ENCODE assay signal across 23 mouse cellular contexts in genomic region chr10:39547369-39548074, GRCm38 (mm10).
A peak's percentile ranks its signal among the peaks of the same experiment; 100 is the strongest.
DNase-seq lines count a peak whose midpoint lies in the region; ATAC-seq and TF ChIP-seq lines count a peak whose summit lies in the region.
"Had no signal": no experiment of that assay in that cellular context is flagged by ENCODE, and none has a peak within 500 bp of the region (broad histone marks: within the 10 kb centered on the region; RNA-seq: fewer than 3 reads in every experiment).

No protein-coding gene starts in this region.

- ATAC-seq in forebrain, embryonic 13.5 days, result no peak
- ATAC-seq in forebrain, embryonic 14.5 days, result no peak
- peak; percentile 69 for ATAC-seq in intestine, embryonic 16.5 days
- ATAC-seq in kidney, embryonic 15.5 days (replicated peaks; ENCODE audit: low FRiP score), result no peak
- ATAC-seq: inflammation-experienced regulatory T-cells, adult 6 months had no signal

- H3K4me2 ChIP-seq in forebrain, embryonic 13.5 days, result no peak overlapping the region
- H3K4me2 ChIP-seq in forebrain, embryonic 14.5 days (ENCODE audit: low read length), result no peak overlapping the region
- H3K4me2 ChIP-seq in intestine, embryonic 16.5 days (ENCODE audit: low read depth, low read length), result no peak overlapping the region
- no peak overlapping the region for H3K4me2 ChIP-seq in kidney, embryonic 15.5 days
- H3K4me2 ChIP-seq: limb, embryonic 15.5 days; midbrain, embryonic 11.5 days had no signal

- H3K36me3 ChIP-seq in forebrain, embryonic 13.5 days (ENCODE audit: poor library complexity, severe bottlenecking), result peaks cover 11% of the 10 kb centered on the region; the same call in 1 of the 2 replicates
- H3K36me3 ChIP-seq in forebrain, embryonic 10.5 days (replicated peaks), result peaks cover 26% of the 10 kb centered on the region
- H3K36me3 ChIP-seq in liver, adult 2 months (ENCODE audit: control insufficient read depth, insufficient read depth, low read length), result peaks cover 2% of the 10 kb centered on the region; the same call in 1 of the 2 replicates
- peaks cover 22% of the 10 kb centered on the region; the same call in 1 of the 2 replicates for H3K36me3 ChIP-seq in forebrain, embryonic 14.5 days (ENCODE audit: control insufficient read depth, insufficient read depth, low read length)
- H3K36me3 ChIP-seq in intestine, embryonic 16.5 days (ENCODE audit: control insufficient read depth, insufficient read depth, low read length), result no peaks in the 10 kb centered on the region
- H3K36me3 ChIP-seq in kidney, embryonic 15.5 days, result peaks cover 8% of the 10 kb centered on the region

- no peak for TF ChIP-seq CTCF in liver, adult 2 months (IDR thresholded peaks at IDR 0.05; ENCODE audit: low read depth, low read length)

- H3K9ac ChIP-seq in forebrain, embryonic 13.5 days, result no peak overlapping the region
- H3K9ac ChIP-seq in liver, adult 2 months (ENCODE audit: low read depth, low read length), result no peak overlapping the region
- H3K9ac ChIP-seq in forebrain, embryonic 14.5 days (ENCODE audit: low read length), result no peak overlapping the region
- H3K9ac ChIP-seq in intestine, embryonic 16.5 days (ENCODE audit: low read depth, low read length), result no peak overlapping the region
- H3K9ac ChIP-seq in kidney, embryonic 15.5 days, result no peak overlapping the region
- H3K9ac ChIP-seq: limb, embryonic 15.5 days had no signal

- DNase-seq in forebrain, embryonic 10.5 days (ENCODE audit: extremely low spot score, low spot score), result no peak
- peak; percentile 47 for DNase-seq in liver, adult 2 months (ENCODE audit: extremely low read depth, low read depth, low spot score)
- DNase-seq in liver, result no peak
- DNase-seq in forebrain, embryonic 14.5 days (ENCODE audit: low spot score), result peak; percentile 53
- DNase-seq in heart, adult 18-20 months, result no peak
- DNase-seq: adrenal gland, postnatal 10 days; cerebellum, adult 18-20 months; cerebellum, postnatal 14 days; gastrocnemius, postnatal 36 days; heart, postnatal 4 days; kidney, postnatal 4 days; layer of hippocampus, adult 9-11 months; lung, adult 18-20 months; lung, postnatal 10 days; thymus, adult 2 months had no signal

- H3K27me3 ChIP-seq in forebrain, embryonic 13.5 days, result no peaks in the 10 kb centered on the region
- peaks cover 12% of the 10 kb centered on the region for H3K27me3 ChIP-seq in forebrain, embryonic 10.5 days (ENCODE audit: poor library complexity, severe bottlenecking)
- H3K27me3 ChIP-seq in liver, adult 2 months (ENCODE audit: control insufficient read depth, insufficient read depth, low read length), result no peaks in the 10 kb centered on the region
- H3K27me3 ChIP-seq in forebrain, embryonic 14.5 days (replicated peaks; ENCODE audit: control insufficient read depth, insufficient read depth, low read length), result no peaks in the 10 kb centered on the region
- no peaks in the 10 kb centered on the region for H3K27me3 ChIP-seq in intestine, embryonic 16.5 days (replicated peaks; ENCODE audit: control insufficient read depth, insufficient read depth, low read length)
- no peaks in the 10 kb centered on the region for H3K27me3 ChIP-seq in kidney, embryonic 15.5 days
- H3K27me3 ChIP-seq: limb, embryonic 15.5 days had no signal

- no peaks in the 10 kb centered on the region for H3K9me3 ChIP-seq in forebrain, embryonic 13.5 days (replicated peaks)
- no peaks in the 10 kb centered on the region for H3K9me3 ChIP-seq in forebrain, embryonic 10.5 days
- H3K9me3 ChIP-seq in forebrain, embryonic 14.5 days (replicated peaks; ENCODE audit: control insufficient read depth, low read length), result no peaks in the 10 kb centered on the region
- no peaks in the 10 kb centered on the region for H3K9me3 ChIP-seq in intestine, embryonic 16.5 days (ENCODE audit: control insufficient read depth, low read length)
- no peaks in the 10 kb centered on the region for H3K9me3 ChIP-seq in kidney, embryonic 15.5 days (replicated peaks)
- H3K9me3 ChIP-seq: limb, embryonic 15.5 days had no signal

- H3K4me1 ChIP-seq in forebrain, embryonic 13.5 days, result peaks cover 64% of the 10 kb centered on the region
- peaks cover 74% of the 10 kb centered on the region for H3K4me1 ChIP-seq in forebrain, embryonic 10.5 days
- H3K4me1 ChIP-seq in liver, adult 2 months (ENCODE audit: control insufficient read depth, insufficient read depth, low read length), result peaks cover 3% of the 10 kb centered on the region
- peaks cover 30% of the 10 kb centered on the region for H3K4me1 ChIP-seq in forebrain, embryonic 14.5 days (ENCODE audit: control insufficient read depth, insufficient read depth, low read length)
- H3K4me1 ChIP-seq in intestine, embryonic 16.5 days (ENCODE audit: control insufficient read depth, insufficient read depth, low read length), result peaks cover 13% of the 10 kb centered on the region
- H3K4me1 ChIP-seq in kidney, embryonic 15.5 days, result peaks cover 32% of the 10 kb centered on the region

- H3K79me2 ChIP-seq in liver, adult 2 months (ENCODE audit: control insufficient read depth, insufficient read depth, low read length), result no peaks in the 10 kb centered on the region

- peak overlapping the region; percentile 48 for H3K27ac ChIP-seq in forebrain, embryonic 13.5 days
- no peak overlapping the region for H3K27ac ChIP-seq in forebrain, embryonic 10.5 days
- no peak overlapping the region for H3K27ac ChIP-seq in liver, adult 2 months (replicated peaks; ENCODE audit: insufficient read depth, low read depth, low read length)
- peak overlapping the region; percentile 52; the same call in 1 of the 2 replicates for H3K27ac ChIP-seq in forebrain, embryonic 14.5 days (ENCODE audit: low read depth, low read length)
- H3K27ac ChIP-seq in intestine, embryonic 16.5 days (ENCODE audit: low read length), result no peak overlapping the region
- no peak overlapping the region for H3K27ac ChIP-seq in kidney, embryonic 15.5 days
- H3K27ac ChIP-seq: limb, embryonic 15.5 days; stomach, postnatal 0 days had no signal

- 73% methylated on average over 3 of the region's 3 CpGs for WGBS in forebrain, embryonic 13.5 days
- 75% methylated on average over 3 of the region's 3 CpGs for WGBS in forebrain, embryonic 10.5 days
- WGBS in liver, adult 2 months, result 26% methylated on average over 3 of the region's 3 CpGs
- 52% methylated on average over 3 of the region's 3 CpGs for WGBS in forebrain, embryonic 14.5 days
- 54% methylated on average over 3 of the region's 3 CpGs for WGBS in intestine, embryonic 16.5 days
- 90% methylated on average over 3 of the region's 3 CpGs for WGBS in kidney, embryonic 15.5 days

- no peak overlapping the region for H3K4me3 ChIP-seq in forebrain, embryonic 13.5 days
- H3K4me3 ChIP-seq in forebrain, embryonic 10.5 days, result no peak overlapping the region
- H3K4me3 ChIP-seq in liver, adult 2 months (ENCODE audit: insufficient read depth, low read depth, low read length), result no peak overlapping the region
- H3K4me3 ChIP-seq in forebrain, embryonic 14.5 days (ENCODE audit: low read depth, low read length), result no peak overlapping the region
- no peak overlapping the region for H3K4me3 ChIP-seq in intestine, embryonic 16.5 days (ENCODE audit: low read length)
- H3K4me3 ChIP-seq in kidney, embryonic 15.5 days (replicated peaks), result no peak overlapping the region
- H3K4me3 ChIP-seq: limb, embryonic 15.5 days; myocyte had no signal

- TF ChIP-seq POLR2A in liver, adult 2 months (IDR thresholded peaks at IDR 0.05; ENCODE audit: extremely low read depth, insufficient read depth, low read length), result no peak

Comparison
In these comparisons a context has a peak if more than half of its experiments do, and no peak if none do; other contexts are left out.
1. H3K27ac ChIP-seq: peak in forebrain, embryonic 13.5 days (single experiment) and forebrain, embryonic 14.5 days (single experiment); none in forebrain, embryonic 10.5 days (single experiment), liver, adult 2 months (single experiment), intestine, embryonic 16.5 days (single experiment) and kidney, embryonic 15.5 days (single experiment).
2. DNase-seq: peak in liver, adult 2 months (single experiment) and forebrain, embryonic 14.5 days (single experiment); none in forebrain, embryonic 10.5 days (single experiment), liver (single experiment) and heart, adult 18-20 months (0 of 2).